Mouse (Mus musculus): ENCODE results near the gene Bnip2.

DNA sequence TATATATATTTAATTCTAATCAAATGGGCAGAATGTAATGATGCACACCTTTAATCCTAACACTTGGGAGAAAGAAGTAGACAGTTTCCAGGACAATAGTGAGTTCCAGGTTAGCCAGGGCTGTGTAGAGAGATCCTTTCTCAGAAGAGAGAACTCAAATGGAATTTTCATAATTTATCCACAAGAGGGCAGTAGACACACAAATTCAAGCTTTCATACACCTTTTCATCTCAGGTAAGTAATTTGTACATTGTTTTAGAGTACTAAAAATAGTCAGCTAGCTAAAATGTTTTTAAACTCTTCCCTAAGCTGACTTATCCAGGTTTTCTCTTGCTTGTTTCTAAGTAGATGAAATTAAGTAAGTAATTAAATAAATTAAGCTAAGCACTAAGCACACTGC, 29.6 kb downstream of the Bnip2 start:
- TF ChIP-seq POLR2A (IDR thresholded peaks at IDR 0.05; ENCODE audit: insufficient read depth, low read length) (no peak), CTCF (IDR thresholded peaks at IDR 0.05; ENCODE audit: low read depth, low read length) (no peak)
